Mouse (Mus musculus): ENCODE results near the gene Pwwp2b.

DNA sequence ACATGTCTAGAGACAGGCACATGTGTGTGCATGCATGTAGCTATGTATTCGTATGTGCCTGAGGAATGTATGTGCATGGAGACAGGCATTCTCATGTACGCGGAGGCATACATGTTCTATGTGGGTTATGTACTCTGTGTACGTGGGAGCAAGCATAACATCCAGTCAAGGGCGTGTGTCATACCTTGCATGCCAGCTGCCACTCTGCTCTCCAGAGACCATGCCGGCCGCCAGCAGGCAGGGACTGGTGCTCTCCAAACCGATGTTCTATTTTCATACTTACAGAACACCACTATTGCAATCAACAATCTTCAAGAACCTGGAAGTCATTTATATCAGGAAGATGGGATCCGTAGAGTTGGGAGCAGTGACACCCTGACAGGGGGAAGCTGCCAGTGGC lies 31.8 kb upstream of the Pwwp2b start:
- TF ChIP-seq CTCF (IDR thresholded peaks at IDR 0.05; ENCODE audit: borderline replicate concordance, extremely low read depth, insufficient read depth, insufficient read length) (no peak), POLR2A (IDR thresholded peaks at IDR 0.05; ENCODE audit: borderline replicate concordance, extremely low read depth, insufficient read depth, insufficient read length, poor library complexity, severe bottlenecking) (no peak)
